Mouse (Mus musculus) liver, embryonic 14.5 days (tissue): ENCODE measurements around the gene Olfr69.

ENCODE experiments used
- CTCF ChIP-seq: IDR thresholded peaks from 2 replicates; pipeline ENCODE4 v1.5.1; 2016; ENCODE audit warnings: antibody characterized with exemption, low read depth, control low read depth
- EP300 ChIP-seq: IDR thresholded peaks from 2 replicates; pipeline ENCODE4 v1.6.1; 2016; ENCODE audit warnings: antibody characterized with exemption, low read depth

DNA sequence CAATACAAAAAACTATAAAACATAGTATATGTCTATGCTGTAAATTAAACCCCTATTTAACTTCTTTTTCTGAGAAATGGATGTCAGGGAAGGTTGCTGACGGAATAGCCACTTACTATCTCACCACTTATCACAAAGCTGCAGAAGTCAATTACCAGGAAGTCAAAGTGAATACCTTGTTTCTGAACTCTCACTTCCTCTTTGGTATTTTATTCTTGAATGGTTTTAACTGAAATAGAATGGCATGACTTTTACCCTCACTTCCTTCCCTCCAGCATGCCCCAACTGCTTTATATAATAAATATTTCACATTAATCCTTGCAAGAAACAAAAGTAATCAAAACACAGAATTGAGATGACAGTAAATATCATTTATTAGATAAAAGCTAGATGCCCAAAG lies 40.8 kb upstream of the Olfr69 start:
- no peak for TF ChIP-seq CTCF
- TF ChIP-seq EP300: peak; percentile 69
